Comparison of ENCODE assay signal across 1 mouse cellular context in the genomic region with DNA sequence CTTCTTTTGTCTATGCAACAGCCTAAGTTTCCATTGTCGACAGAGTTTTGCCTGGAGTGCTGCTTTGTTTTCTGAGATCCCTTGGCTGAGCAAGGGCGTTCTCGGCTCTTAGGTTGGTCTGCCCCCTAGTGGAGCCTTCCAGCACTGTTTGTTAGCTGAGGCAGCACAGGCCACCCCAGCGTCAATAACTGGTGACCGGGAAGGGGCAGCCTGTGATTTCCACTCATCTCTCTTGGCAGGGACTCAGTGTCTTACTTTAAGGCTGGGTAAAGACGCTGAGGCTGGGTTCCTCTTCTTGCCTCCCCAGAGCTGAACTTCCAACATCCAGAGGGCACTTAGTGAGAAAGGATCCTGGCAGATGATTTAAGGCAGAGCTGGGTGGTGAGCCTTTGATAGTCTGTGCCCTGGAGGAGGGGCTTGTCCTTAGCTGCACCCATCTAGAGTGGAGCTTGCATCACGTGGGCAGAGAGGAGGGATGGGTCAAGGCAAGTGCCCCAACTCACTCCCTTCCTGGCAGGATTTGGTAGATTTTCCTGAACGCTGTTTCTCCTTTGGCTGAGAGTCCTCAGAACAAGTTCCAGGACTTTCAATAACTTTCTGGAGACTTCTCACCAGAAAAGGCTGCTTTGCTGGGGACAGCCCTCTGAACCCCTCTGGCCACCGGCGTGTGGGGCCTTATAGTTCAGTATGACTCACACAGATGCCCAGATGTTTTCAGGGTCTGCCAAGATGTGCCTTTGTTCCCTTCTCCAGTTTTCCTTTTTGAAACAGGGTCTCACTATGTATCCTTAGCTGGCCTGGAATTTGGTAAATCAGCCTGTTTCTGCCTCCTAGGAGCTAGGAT.
TF ChIP-seq lines count a peak whose summit lies in the region.

No protein-coding gene starts in this region.

TF ChIP-seq in C2C12, 6 proteins besides CTCF, POLR2A, EP300 and RAD21 (continued from another document):
- no peak for TF ChIP-seq MAX (IDR thresholded peaks at IDR 0.05)
- TF ChIP-seq MYOG (IDR thresholded peaks at IDR 0.05; ENCODE audit: control insufficient read depth, extremely low read depth, insufficient read length): no peak
TF ChIP-seq in C2C12: peak in this region for 1.
